Mouse (Mus musculus): ENCODE measurements at regions not wholly inside any gene's neighbourhood (a gene's known extent, or its start where the extent isn't known, plus 50 kb on each side); places are given as distances from the start of the nearest gene placed in this dataset.

- DNase-seq (ENCODE audit: low spot score in 2 of 2) = no peak
Measured at GRCm38 (mm10) chr5:41476001-41476400, 232.0 kb downstream of the Rab28 start.

GRCm38 (mm10) chr5:41445512-41446005, 262.4 kb downstream of the Rab28 start:
- DNase-seq (ENCODE audit: low spot score in 2 of 2) = no peak

GRCm38 (mm10) chr5:41441081-41441480, 266.9 kb downstream of the Rab28 start:
- no peak for DNase-seq (ENCODE audit: low spot score in 2 of 2)

GRCm38 (mm10) chr5:41419121-41419874, 288.7 kb downstream of the Rab28 start:
- DNase-seq (ENCODE audit: low spot score in 2 of 2) = no peak

GRCm38 (mm10) chr5:41409070-41409668, 298.8 kb downstream of the Rab28 start:
- DNase-seq (ENCODE audit: low spot score in 2 of 2) = no peak

- DNase-seq (ENCODE audit: low spot score in 2 of 2) = peak in 1 of 2 experiments; percentile 4
Measured at GRCm38 (mm10) chr5:41392802-41393234, 315.1 kb downstream of the Rab28 start.

GRCm38 (mm10) chr5:41392137-41392554, 315.8 kb downstream of the Rab28 start:
- no peak for DNase-seq (ENCODE audit: low spot score in 2 of 2)

- DNase-seq (ENCODE audit: low spot score in 2 of 2) = no peak
Measured at GRCm38 (mm10) chr5:41373409-41373808, 334.5 kb downstream of the Rab28 start.

- DNase-seq (ENCODE audit: low spot score in 2 of 2) = no peak
Measured at GRCm38 (mm10) chr5:41371461-41371860, 336.5 kb downstream of the Rab28 start.

GRCm38 (mm10) chr5:41370356-41370755, 337.6 kb downstream of the Rab28 start:
- DNase-seq (ENCODE audit: low spot score in 2 of 2) = no peak

- DNase-seq (ENCODE audit: low spot score in 2 of 2) = no peak
Measured at GRCm38 (mm10) chr5:41369907-41370306, 338.1 kb downstream of the Rab28 start.

GRCm38 (mm10) chr5:41365883-41366282, 342.1 kb downstream of the Rab28 start:
- no peak for DNase-seq (ENCODE audit: low spot score in 2 of 2)

- DNase-seq (ENCODE audit: low spot score in 2 of 2) = no peak
Measured at GRCm38 (mm10) chr5:41348410-41348821, 359.5 kb downstream of the Rab28 start.

- no peak for DNase-seq (ENCODE audit: low spot score in 2 of 2)
Measured at GRCm38 (mm10) chr5:41347416-41347815, 360.5 kb downstream of the Rab28 start.

GRCm38 (mm10) chr5:41340581-41340980, 367.4 kb downstream of the Rab28 start:
- no peak for DNase-seq (ENCODE audit: low spot score in 2 of 2)

GRCm38 (mm10) chr5:41296440-41296839, 411.5 kb downstream of the Rab28 start:
- DNase-seq (ENCODE audit: low spot score in 2 of 2) = no peak

- DNase-seq (ENCODE audit: low spot score in 2 of 2) = no peak
Measured at GRCm38 (mm10) chr5:41266731-41267130, 441.2 kb downstream of the Rab28 start.

- no peak for DNase-seq (ENCODE audit: low spot score in 2 of 2)
Measured at GRCm38 (mm10) chr5:41266317-41266716, 441.6 kb downstream of the Rab28 start.

- DNase-seq (ENCODE audit: low spot score in 2 of 2) = no peak
Measured at GRCm38 (mm10) chr5:41261654-41262237, 446.2 kb downstream of the Rab28 start.

All from left cerebral cortex, adult 9 months (tissue).